Mouse (Mus musculus): ENCODE measurements at regions not wholly inside any gene's neighbourhood (a gene's known extent, or its start where the extent isn't known, plus 50 kb on each side); places are given as distances from the start of the nearest gene placed in this dataset.
A peak's percentile ranks its signal among the peaks of the same experiment; 100 is the strongest.

DNA sequence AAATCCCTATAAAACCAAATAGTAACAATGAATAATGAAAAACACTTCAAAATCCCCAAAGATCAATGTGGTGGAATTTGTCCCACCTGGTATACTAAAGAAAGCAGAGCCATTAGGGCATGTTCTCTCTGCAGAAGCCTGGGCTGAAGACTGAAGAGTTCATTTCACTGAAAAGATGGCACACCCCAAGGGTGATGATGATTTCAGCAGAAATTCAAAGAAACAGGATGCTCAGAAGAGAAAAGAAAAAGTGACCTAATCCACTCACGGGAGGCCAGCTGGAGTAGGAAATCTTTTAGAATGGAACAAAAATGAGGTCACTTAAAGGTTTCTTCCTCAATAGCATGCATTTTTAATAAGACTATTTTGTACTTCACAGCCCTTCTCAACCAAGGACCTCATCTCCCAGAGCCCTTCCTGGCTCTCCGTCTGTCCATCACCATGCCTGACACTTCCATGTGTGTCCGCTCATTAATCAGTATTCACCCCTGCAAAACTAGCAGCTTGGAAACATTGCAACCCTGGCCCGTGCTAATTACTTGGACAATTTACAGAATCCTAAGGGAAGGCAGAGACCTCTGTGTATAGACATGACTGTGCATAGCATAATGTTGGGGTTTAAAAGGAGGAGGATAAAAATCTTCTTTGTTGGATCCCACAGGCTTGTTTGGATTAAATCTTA lies 101.9 kb upstream of the F13a1 start:
- H3K4me3 ChIP-seq (ENCODE audit: control insufficient read depth, insufficient read depth, low read length) = no peak overlapping the region
- no peak overlapping the region for H3K27ac ChIP-seq (ENCODE audit: control insufficient read depth, insufficient read depth, low read length)
- DNase-seq = no peak
- peaks cover 15% of the 10 kb centered on the region for H3K4me1 ChIP-seq (replicated peaks; ENCODE audit: control insufficient read depth, insufficient read depth, low read length)
- no peaks in the 10 kb centered on the region for H3K27me3 ChIP-seq (ENCODE audit: control insufficient read depth, insufficient read depth, low read length)
- 89% methylated on average over 4 of the region's 4 CpGs for WGBS
- TF ChIP-seq CTCF (IDR thresholded peaks at IDR 0.05; ENCODE audit: borderline replicate concordance, control insufficient read depth, extremely low read depth, insufficient read depth, low read length, poor library complexity) = no peak
- TF ChIP-seq POLR2A (IDR thresholded peaks at IDR 0.05; ENCODE audit: control insufficient read depth, extremely low read depth, insufficient read depth, low read length, poor library complexity) = no peak
- H3K36me3 ChIP-seq (ENCODE audit: control insufficient read depth, insufficient read depth, low read length) = no peaks in the 10 kb centered on the region

DNA sequence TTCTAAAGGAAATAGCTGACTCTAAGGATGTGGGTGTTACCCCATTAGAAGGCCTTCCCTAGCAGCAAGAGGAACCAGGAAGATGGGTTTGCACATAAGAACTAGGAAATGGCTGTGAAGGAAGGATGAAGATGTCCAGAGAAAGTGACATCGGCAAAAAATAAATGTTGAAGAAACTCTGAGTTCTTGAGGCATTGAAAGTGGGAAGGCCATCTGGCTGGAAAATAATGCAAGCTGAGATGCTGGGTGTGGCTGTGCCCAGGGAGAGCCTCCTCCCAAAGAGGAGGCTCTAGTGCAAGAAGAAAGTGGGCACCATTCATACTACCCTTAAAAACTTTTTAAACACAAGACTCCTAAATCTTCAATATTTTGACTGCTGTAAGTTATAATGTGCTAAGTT lies 99.9 kb upstream of the F13a1 start:
- Histone ChIP-seq H3K4me1 (replicated peaks; ENCODE audit: control insufficient read depth, insufficient read depth, low read length) (peaks cover 15% of the 10 kb centered on the region), H3K4me3 (ENCODE audit: control insufficient read depth, insufficient read depth, low read length) (no peak overlapping the region), H3K27ac (ENCODE audit: control insufficient read depth, insufficient read depth, low read length) (no peak overlapping the region), H3K36me3 (ENCODE audit: control insufficient read depth, insufficient read depth, low read length) (no peaks in the 10 kb centered on the region), H3K27me3 (ENCODE audit: control insufficient read depth, insufficient read depth, low read length) (no peaks in the 10 kb centered on the region)
- no peak for TF ChIP-seq CTCF (IDR thresholded peaks at IDR 0.05; ENCODE audit: borderline replicate concordance, control insufficient read depth, extremely low read depth, insufficient read depth, low read length, poor library complexity)
- no peak for DNase-seq
- 63% methylated on average over 1 of the region's 1 CpGs for WGBS

DNA sequence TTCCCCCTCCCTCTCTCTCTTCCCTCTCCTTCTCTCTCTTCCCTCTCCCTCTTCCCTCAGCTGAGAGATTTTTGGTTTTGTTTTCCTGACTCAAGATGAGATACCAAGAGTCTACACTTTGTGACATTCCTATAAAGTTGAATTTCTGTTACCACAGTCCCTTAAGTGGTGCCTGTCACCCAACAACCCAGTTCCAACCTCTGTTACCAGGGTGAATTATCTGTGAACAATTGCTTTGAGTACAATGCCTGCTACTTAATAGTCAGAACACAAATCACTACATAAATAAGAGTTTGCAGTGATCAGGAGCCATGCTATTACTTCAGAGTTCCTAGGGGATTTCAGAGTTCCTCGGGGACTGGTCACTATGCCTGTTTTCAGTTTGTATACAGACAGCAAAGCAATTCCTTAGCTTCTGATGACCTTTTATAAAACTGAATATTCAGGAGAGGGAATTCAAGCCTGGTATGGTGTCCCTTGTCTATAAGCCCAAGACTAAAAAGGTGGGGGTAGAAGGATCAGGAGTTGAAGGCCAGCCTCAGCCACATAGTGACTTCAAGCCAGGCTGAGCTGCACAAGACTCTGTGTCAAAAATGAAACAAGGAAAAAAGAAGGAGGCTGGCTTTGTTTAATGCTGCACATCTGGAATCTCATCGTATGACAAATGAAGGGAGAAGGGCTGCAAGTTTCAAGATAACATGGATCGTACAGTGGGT lies 99.2 kb upstream of the F13a1 start:
- Histone ChIP-seq H3K4me3 (ENCODE audit: control insufficient read depth, insufficient read depth, low read length) (no peak overlapping the region), H3K36me3 (ENCODE audit: control insufficient read depth, insufficient read depth, low read length) (no peaks in the 10 kb centered on the region), H3K27me3 (ENCODE audit: control insufficient read depth, insufficient read depth, low read length) (no peaks in the 10 kb centered on the region), H3K4me1 (replicated peaks; ENCODE audit: control insufficient read depth, insufficient read depth, low read length) (peaks cover 16% of the 10 kb centered on the region), H3K27ac (ENCODE audit: control insufficient read depth, insufficient read depth, low read length) (no peak overlapping the region; the same call in 1 of the 2 replicates)
- 93% methylated on average over 3 of the region's 3 CpGs for WGBS
- no peak for DNase-seq
- TF ChIP-seq POLR2A (IDR thresholded peaks at IDR 0.05; ENCODE audit: control insufficient read depth, extremely low read depth, insufficient read depth, low read length, poor library complexity) (no peak), CTCF (IDR thresholded peaks at IDR 0.05; ENCODE audit: borderline replicate concordance, control insufficient read depth, extremely low read depth, insufficient read depth, low read length, poor library complexity) (no peak)

DNA sequence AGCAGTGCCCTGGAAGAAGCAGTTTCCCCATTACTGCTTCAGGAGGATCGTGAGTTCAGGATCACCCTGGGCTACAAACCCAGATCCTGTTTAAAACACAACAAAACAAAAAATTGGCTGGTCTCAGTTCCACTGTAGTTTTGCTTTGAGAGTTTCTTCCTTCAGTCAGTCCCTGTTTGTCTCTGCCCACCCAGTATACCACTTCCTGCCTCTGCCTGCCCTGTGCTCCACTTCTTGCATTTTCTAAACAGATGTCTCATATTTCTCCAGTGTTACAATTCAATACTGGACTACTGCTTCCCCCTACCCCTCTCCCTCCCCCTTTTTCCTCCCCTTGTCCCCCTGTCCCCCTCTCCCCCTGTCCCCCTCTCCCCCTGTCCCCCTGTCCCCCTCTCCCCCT lies 98.6 kb upstream of the F13a1 start:
- 6% methylated on average over 1 of the region's 1 CpGs for WGBS
- no peak overlapping the region for H3K4me3 ChIP-seq (ENCODE audit: control insufficient read depth, insufficient read depth, low read length)
- DNase-seq = peak; percentile 68

DNA sequence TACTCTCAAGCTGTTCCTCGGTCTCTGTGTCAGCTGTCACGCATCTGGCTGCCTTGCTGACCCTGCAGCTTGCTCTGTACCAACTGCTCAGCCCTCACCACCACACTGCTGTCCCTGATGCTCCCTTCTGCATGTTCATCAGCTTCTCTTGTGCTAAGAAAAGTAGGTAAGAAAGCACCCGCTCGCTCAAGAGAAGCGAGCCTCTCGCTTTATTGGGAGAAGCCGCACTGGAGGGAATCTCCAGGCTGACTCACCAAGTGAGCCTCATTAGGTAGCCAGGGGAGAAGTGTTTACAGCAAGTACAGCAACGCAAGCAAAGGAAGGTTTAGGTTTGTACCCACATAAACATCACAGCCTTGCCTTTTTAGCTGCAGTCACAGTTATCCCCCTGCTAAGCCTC lies 97.7 kb upstream of the F13a1 start:
- WGBS = 95% methylated on average over 8 of the region's 8 CpGs
- Histone ChIP-seq H3K4me3 (ENCODE audit: control insufficient read depth, insufficient read depth, low read length) (no peak overlapping the region), H3K36me3 (ENCODE audit: control insufficient read depth, insufficient read depth, low read length) (no peaks in the 10 kb centered on the region), H3K27me3 (ENCODE audit: control insufficient read depth, insufficient read depth, low read length) (no peaks in the 10 kb centered on the region), H3K4me1 (replicated peaks; ENCODE audit: control insufficient read depth, insufficient read depth, low read length) (peaks cover 20% of the 10 kb centered on the region), H3K27ac (ENCODE audit: control insufficient read depth, insufficient read depth, low read length) (peak overlapping the region; percentile 72)
- DNase-seq = no peak
- TF ChIP-seq CTCF (IDR thresholded peaks at IDR 0.05; ENCODE audit: borderline replicate concordance, control insufficient read depth, extremely low read depth, insufficient read depth, low read length, poor library complexity) (no peak; the same call in 1 of the 2 replicates), POLR2A (IDR thresholded peaks at IDR 0.05; ENCODE audit: control insufficient read depth, extremely low read depth, insufficient read depth, low read length, poor library complexity) (no peak)

More for the DNA sequence above, 98.6 kb upstream of the F13a1 start:
- Histone ChIP-seq H3K27ac (ENCODE audit: control insufficient read depth, insufficient read depth, low read length) (peak overlapping the region; percentile 72), H3K4me1 (replicated peaks; ENCODE audit: control insufficient read depth, insufficient read depth, low read length) (peaks cover 20% of the 10 kb centered on the region), H3K36me3 (ENCODE audit: control insufficient read depth, insufficient read depth, low read length) (no peaks in the 10 kb centered on the region), H3K27me3 (ENCODE audit: control insufficient read depth, insufficient read depth, low read length) (no peaks in the 10 kb centered on the region)
- no peak for TF ChIP-seq CTCF (IDR thresholded peaks at IDR 0.05; ENCODE audit: borderline replicate concordance, control insufficient read depth, extremely low read depth, insufficient read depth, low read length, poor library complexity)
- TF ChIP-seq POLR2A (IDR thresholded peaks at IDR 0.05; ENCODE audit: control insufficient read depth, extremely low read depth, insufficient read depth, low read length, poor library complexity) = no peak

DNA sequence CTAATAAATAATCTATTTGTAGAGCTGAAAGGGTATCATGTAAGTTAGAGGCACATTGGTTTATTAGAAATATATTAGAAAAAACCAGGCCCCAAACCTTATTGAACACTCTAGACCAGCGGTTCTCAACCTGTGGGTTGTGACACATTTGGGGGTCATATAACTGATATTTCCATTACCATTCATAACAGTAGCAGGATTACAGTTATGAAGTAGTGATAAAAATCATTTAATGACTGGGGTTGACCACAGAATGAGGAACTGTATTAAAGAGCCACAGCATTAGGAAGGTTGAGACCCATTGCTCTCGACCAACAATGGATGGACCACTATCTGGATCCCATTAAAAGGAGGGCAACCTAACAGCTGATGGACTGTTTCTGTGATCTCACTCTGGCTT lies 92.8 kb upstream of the F13a1 start:
- DNase-seq = no peak
- H3K4me3 ChIP-seq (ENCODE audit: control insufficient read depth, insufficient read depth, low read length) = no peak overlapping the region
- H3K27ac ChIP-seq (ENCODE audit: control insufficient read depth, insufficient read depth, low read length) = no peak overlapping the region
- no peak for TF ChIP-seq POLR2A (IDR thresholded peaks at IDR 0.05; ENCODE audit: control insufficient read depth, extremely low read depth, insufficient read depth, low read length, poor library complexity)
- TF ChIP-seq CTCF (IDR thresholded peaks at IDR 0.05; ENCODE audit: borderline replicate concordance, control insufficient read depth, extremely low read depth, insufficient read depth, low read length, poor library complexity) = no peak
- peaks cover 10% of the 10 kb centered on the region for H3K4me1 ChIP-seq (replicated peaks; ENCODE audit: control insufficient read depth, insufficient read depth, low read length)
- no peaks in the 10 kb centered on the region for H3K27me3 ChIP-seq (ENCODE audit: control insufficient read depth, insufficient read depth, low read length)
- WGBS = 69% methylated on average over 2 of the region's 2 CpGs
- H3K36me3 ChIP-seq (ENCODE audit: control insufficient read depth, insufficient read depth, low read length) = no peaks in the 10 kb centered on the region

All from thymus, adult 2 months (tissue).